Mouse (Mus musculus) heart, embryonic 16.5 days (tissue): Measurements from ENCODE around the gene Fkbp9. TPM values are rescaled to one million over a fixed set of nuclear protein-coding genes. Genes with fewer than 3 reads are reported as not detected.

Experiments
- ATAC-seq: fragments of 200-750 bp; cut with Nextera tagmentation; replicated peaks from 2 replicates; pipeline ENCODE4 v1.8.0; 2017; ENCODE audit warnings: moderate number of reproducible peaks; ENCODE audit not compliant: insufficient read depth, low FRiP score; ENCODE audit errors: extremely low read depth
- H3K27ac ChIP-seq: fragments of 300-500 bp; sonication (generic); 2 replicates; pipeline ENCODE4 v1.5.1; 2014; ENCODE audit warnings: mild to moderate bottlenecking, low read length, control low read depth, moderate library complexity
- H3K27me3 ChIP-seq: fragments of 300-500 bp; sonication (generic); 2 replicates; pipeline ENCODE4 v1.6.1; 2014; ENCODE audit warnings: low read length, mixed read lengths; ENCODE audit not compliant: control insufficient read depth, insufficient read depth
- H3K36me3 ChIP-seq: fragments of 300-500 bp; sonication (generic); 2 replicates; pipeline ENCODE4 v1.6.1; 2014; ENCODE audit not compliant: control insufficient read depth, insufficient read depth
- H3K4me1 ChIP-seq: fragments of 300-500 bp; sonication (generic); 2 replicates; pipeline ENCODE4 v1.6.1; 2014; ENCODE audit warnings: low read length, mixed read lengths; ENCODE audit not compliant: control insufficient read depth, insufficient read depth
- H3K4me2 ChIP-seq: fragments of 300-500 bp; sonication (generic); 2 replicates; pipeline ENCODE4 v1.6.1; 2014; ENCODE audit warnings: low read depth, mild to moderate bottlenecking, control low read depth, low read length
- H3K4me3 ChIP-seq: fragments of 300-500 bp; sonication (generic); 2 replicates; pipeline ENCODE4 v1.5.1; 2014; ENCODE audit warnings: mild to moderate bottlenecking, control low read depth, low read length
- H3K9ac ChIP-seq: fragments of 300-500 bp; sonication (generic); 2 replicates; pipeline ENCODE4 v1.6.1; 2014; ENCODE audit warnings: low read length, control low read depth
- H3K9me3 ChIP-seq: fragments of 300-500 bp; sonication (generic); replicated peaks from 2 replicates; pipeline ENCODE4 v1.6.1; 2016; ENCODE audit warnings: low read length; ENCODE audit not compliant: control insufficient read depth
- WGBS: fragments of 180-500 bp; shearing (Covaris S2); extraction: QIAGEN DNeasy Blood & Tissue Kit; methylation state at CpG from one replicate; pipeline ENCODE4 v1.1.7; 2014; 5-methylcytosine and 5-hydroxymethylcytosine counted together
- polyA plus RNA-seq: library from polyadenylated mRNA; unstranded; fragments of >200 nt; fragmentation: Nextera tagmentation; extraction: Ambion mirVana; gene quantifications from 2 replicates; pipeline ENCODE4 v1.2.1, GENCODE M21; 2015

The Fkbp9 gene
- polyA plus RNA-seq, 1 experiment from 2014 or later: 138 TPM

- Histone ChIP-seq H3K27ac (peak within 1 kb of the TSS; percentile 100), H3K4me3 (peak within 1 kb of the TSS; percentile 92), H3K9me3 (no peaks in the 10 kb centered on the region), H3K36me3 (no peaks in the 10 kb centered on the region), H3K4me1 (peaks cover 26% of the 10 kb centered on the region), H3K27me3 (no peaks in the 10 kb centered on the region), H3K9ac (peak within 1 kb of the TSS; percentile 99), H3K4me2 (peak within 1 kb of the TSS; percentile 80)
- under 1% methylated on average over 84 of the region's 98 CpGs for whole genome bisulfite sequencing
- peak; percentile 92 for ATAC-seq
These were observed 34.3 kb upstream of the Fkbp9 start, which contains the start of gene Kbtbd2 for GRCm38 (mm10) chr6:56797311-56798151. Gene Kbtbd2 (minus strand): TSS chr6:56797813.

DNA sequence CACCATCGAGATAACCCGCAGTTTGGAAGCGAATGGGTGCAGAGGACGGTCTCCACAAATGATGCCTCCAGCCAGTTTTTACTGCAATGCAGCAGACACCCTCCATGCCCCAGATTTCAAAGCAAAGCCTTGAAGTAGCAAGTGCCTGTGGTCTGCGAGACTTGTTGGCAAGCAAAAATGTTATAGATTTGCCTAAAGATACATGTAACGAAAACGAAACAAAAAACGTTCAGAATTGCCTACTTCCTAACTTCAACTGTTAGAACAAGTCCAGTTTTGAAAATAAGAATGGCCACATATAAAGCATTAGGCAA is 33.8 kb upstream of the Fkbp9 start:
- H3K4me3 ChIP-seq: peak overlapping the region; percentile 92
- H3K36me3 ChIP-seq: no peaks in the 10 kb centered on the region
- H3K9me3 ChIP-seq: no peaks in the 10 kb centered on the region
- H3K4me2 ChIP-seq: peak overlapping the region; percentile 80
- no peaks in the 10 kb centered on the region for H3K27me3 ChIP-seq
- peak overlapping the region; percentile 100 for H3K27ac ChIP-seq
- peak overlapping the region; percentile 99 for H3K9ac ChIP-seq
- WGBS: 11% methylated on average over 8 of the region's 8 CpGs
- ATAC-seq: no peak
- peaks cover 26% of the 10 kb centered on the region for H3K4me1 ChIP-seq

DNA sequence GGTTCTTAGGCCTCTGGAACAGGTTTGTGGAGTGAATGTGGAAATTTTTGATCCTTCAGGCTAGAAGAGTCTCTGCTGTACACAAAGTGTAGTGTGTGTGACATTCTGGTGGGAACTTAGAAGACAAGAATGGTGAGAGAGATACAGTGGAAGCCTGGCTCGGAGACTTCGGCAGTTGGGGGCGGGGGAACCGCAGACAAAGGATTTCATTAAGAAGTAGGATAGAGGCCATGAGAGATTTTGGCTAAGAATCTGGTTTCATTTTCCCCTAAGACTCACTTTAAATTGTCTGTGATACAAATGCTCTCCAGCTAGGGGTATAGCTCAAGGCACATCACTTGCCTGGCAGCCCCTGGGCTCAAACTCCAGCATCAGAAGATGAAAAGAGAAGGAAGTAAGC is 26.8 kb upstream of the Fkbp9 start:
- Histone ChIP-seq H3K36me3 (no peaks in the 10 kb centered on the region), H3K9me3 (no peaks in the 10 kb centered on the region), H3K9ac (no peak overlapping the region), H3K27me3 (no peaks in the 10 kb centered on the region), H3K4me3 (no peak overlapping the region), H3K4me1 (no peaks in the 10 kb centered on the region), H3K4me2 (no peak overlapping the region), H3K27ac (no peak overlapping the region)
- no peak for ATAC-seq
- WGBS: 80% methylated on average over 4 of the region's 4 CpGs

GRCm38 (mm10) chr6:56806195-56806594 is 25.7 kb upstream of the Fkbp9 start:
- Histone ChIP-seq H3K9ac (no peak overlapping the region), H3K4me1 (no peaks in the 10 kb centered on the region), H3K36me3 (no peaks in the 10 kb centered on the region), H3K4me2 (no peak overlapping the region), H3K27ac (no peak overlapping the region), H3K27me3 (no peaks in the 10 kb centered on the region), H3K4me3 (no peak overlapping the region), H3K9me3 (no peaks in the 10 kb centered on the region)
- WGBS: 59% methylated on average over 2 of the region's 2 CpGs
- no peak for ATAC-seq

DNA sequence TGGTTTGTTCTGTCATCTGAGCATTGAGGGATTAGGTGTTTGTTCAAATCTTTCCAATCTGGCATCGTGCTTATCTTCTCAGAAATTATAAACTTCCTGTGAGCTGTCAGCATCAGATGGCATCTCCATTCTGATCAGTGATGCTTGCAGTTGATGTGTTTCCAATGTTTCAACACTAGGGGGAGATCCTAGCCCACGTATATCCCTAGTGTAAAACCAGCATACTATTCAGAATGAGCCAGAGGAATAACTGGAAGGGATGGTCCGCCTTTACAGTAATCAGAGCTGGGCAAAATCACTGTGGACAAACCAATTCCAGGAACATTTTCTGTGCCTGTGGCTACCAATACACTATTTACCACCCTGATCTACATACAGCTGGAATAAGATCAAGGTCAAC is 23.2 kb upstream of the Fkbp9 start:
- no peaks in the 10 kb centered on the region for H3K27me3 ChIP-seq
- no peak overlapping the region for H3K27ac ChIP-seq
- H3K4me1 ChIP-seq: no peaks in the 10 kb centered on the region
- H3K9ac ChIP-seq: no peak overlapping the region
- no peak overlapping the region for H3K4me2 ChIP-seq
- H3K9me3 ChIP-seq: no peaks in the 10 kb centered on the region
- H3K4me3 ChIP-seq: no peak overlapping the region
- WGBS: 7% methylated on average over 3 of the region's 3 CpGs
- no peak; the same call in 1 of the 2 replicates for ATAC-seq
- H3K36me3 ChIP-seq: no peaks in the 10 kb centered on the region

GRCm38 (mm10) chr6:56813332-56813731 is 18.5 kb upstream of the Fkbp9 start:
- WGBS: 49% methylated on average over 2 of the region's 2 CpGs
- Histone ChIP-seq H3K9ac (no peak overlapping the region), H3K27me3 (no peaks in the 10 kb centered on the region), H3K4me2 (no peak overlapping the region), H3K4me1 (no peaks in the 10 kb centered on the region), H3K36me3 (no peaks in the 10 kb centered on the region), H3K27ac (no peak overlapping the region), H3K9me3 (no peaks in the 10 kb centered on the region), H3K4me3 (no peak overlapping the region)
- no peak for ATAC-seq

GRCm38 (mm10) chr6:56818436-56819123 is 13.3 kb upstream of the Fkbp9 start:
- Histone ChIP-seq H3K9ac (no peak overlapping the region), H3K4me3 (no peak overlapping the region), H3K27ac (no peak overlapping the region), H3K4me1 (no peaks in the 10 kb centered on the region), H3K4me2 (no peak overlapping the region), H3K9me3 (no peaks in the 10 kb centered on the region), H3K36me3 (no peaks in the 10 kb centered on the region), H3K27me3 (no peaks in the 10 kb centered on the region)
- 69% methylated on average over 5 of the region's 5 CpGs for WGBS
- ATAC-seq: no peak

DNA sequence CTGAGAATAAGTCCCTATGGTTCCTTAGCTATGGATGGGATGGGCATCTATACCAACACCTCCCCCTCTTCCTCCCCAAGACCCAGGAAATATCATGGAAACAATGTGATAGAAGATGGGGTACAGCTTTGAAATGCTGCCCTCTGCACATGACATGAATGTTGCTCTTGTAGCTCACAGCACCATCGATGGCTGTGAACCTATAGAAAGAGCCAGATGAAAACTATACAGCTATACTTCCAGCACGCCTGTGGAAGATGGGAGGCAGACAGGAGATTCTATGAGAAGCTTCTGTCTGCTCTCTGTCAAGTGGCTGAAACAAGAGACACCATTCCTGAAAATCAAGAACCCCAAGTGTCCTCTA is 12.8 kb upstream of the Fkbp9 start:
- Histone ChIP-seq H3K4me3 (no peak overlapping the region), H3K4me2 (no peak overlapping the region), H3K4me1 (no peaks in the 10 kb centered on the region), H3K36me3 (no peaks in the 10 kb centered on the region), H3K9me3 (no peaks in the 10 kb centered on the region), H3K9ac (no peak overlapping the region), H3K27me3 (no peaks in the 10 kb centered on the region), H3K27ac (no peak overlapping the region)
- ATAC-seq: no peak
- WGBS: 78% methylated on average over 2 of the region's 2 CpGs

- ATAC-seq: no peak
- no peaks in the 10 kb centered on the region for H3K4me1 ChIP-seq
- H3K27me3 ChIP-seq: no peaks in the 10 kb centered on the region
- no peak overlapping the region for H3K9ac ChIP-seq
- WGBS: 52% methylated on average over 3 of the region's 3 CpGs
- H3K9me3 ChIP-seq: no peaks in the 10 kb centered on the region
- no peaks in the 10 kb centered on the region for H3K36me3 ChIP-seq
- no peak overlapping the region for H3K4me2 ChIP-seq
- no peak overlapping the region for H3K4me3 ChIP-seq
- H3K27ac ChIP-seq: no peak overlapping the region
These were observed 6.2 kb upstream of the Fkbp9 start for GRCm38 (mm10) chr6:56825657-56826056.
